Mouse (Mus musculus) liver, postnatal 0 days (tissue): Measurements from ENCODE around the gene Fau. TPM values are rescaled to one million over a fixed set of nuclear protein-coding genes. Genes with fewer than 3 reads are reported as not detected.

ENCODE experiments used
- ATAC-seq: fragments of 200-750 bp; cut with Nextera tagmentation; 2 replicates; pipeline ENCODE4 v1.8.0; 2017; ENCODE audit warnings: mild to moderate bottlenecking, moderate library complexity
- DNase-seq: peaks from one replicate; pipeline ENCODE4 v3.0.0-alpha.2; 2016
- H3K27ac ChIP-seq: fragments of 300-500 bp; sonication (generic); 2 replicates; pipeline ENCODE4 v1.5.1; 2014; ENCODE audit warnings: antibody characterized with exemption, moderate library complexity, mild to moderate bottlenecking, low read depth
- H3K27me3 ChIP-seq: fragments of 300-500 bp; sonication (generic); 2 replicates; pipeline ENCODE4 v1.6.1; 2014; ENCODE audit warnings: low read length, control low read depth, mixed read lengths; ENCODE audit not compliant: insufficient read depth
- H3K36me3 ChIP-seq: fragments of 300-500 bp; sonication (generic); replicated peaks from 2 replicates; pipeline ENCODE4 v1.6.1; 2014; ENCODE audit warnings: mild to moderate bottlenecking, control low read depth, low read length, moderate library complexity, mixed read lengths; ENCODE audit not compliant: insufficient read depth
- H3K4me1 ChIP-seq: fragments of 300-500 bp; sonication (generic); 2 replicates; pipeline ENCODE4 v1.6.1; 2014; ENCODE audit warnings: antibody characterized with exemption, mild to moderate bottlenecking, control low read depth; ENCODE audit not compliant: insufficient read depth
- H3K4me2 ChIP-seq: fragments of 300-500 bp; sonication (generic); 2 replicates; pipeline ENCODE4 v1.6.1; 2014; ENCODE audit warnings: low read depth, mild to moderate bottlenecking, low read length, moderate library complexity, mixed read lengths
- H3K4me3 ChIP-seq: fragments of 300-500 bp; sonication (generic); 2 replicates; pipeline ENCODE4 v1.5.1; 2014; ENCODE audit warnings: low read depth, low read length
- H3K9ac ChIP-seq: fragments of 300-500 bp; sonication (generic); replicated peaks from 2 replicates; pipeline ENCODE4 v1.6.1; 2014; ENCODE audit warnings: mild to moderate bottlenecking, moderate library complexity
- H3K9me3 ChIP-seq: fragments of 300-500 bp; sonication (generic); 2 replicates; pipeline ENCODE4 v1.6.1; 2016; ENCODE audit warnings: mild to moderate bottlenecking, control low read depth, low read length, mixed read lengths
- CTCF ChIP-seq: sonication (generic); IDR thresholded peaks from 2 replicates; pipeline ENCODE4 v1.5.1; 2016; ENCODE audit warnings: antibody characterized with exemption, low read depth
- EP300 ChIP-seq: IDR thresholded peaks from 2 replicates; pipeline ENCODE4 v1.6.1; 2016; ENCODE audit warnings: antibody characterized with exemption, low read depth, mild to moderate bottlenecking
- WGBS: fragments of 180-500 bp; shearing (Covaris S2); extraction: QIAGEN DNeasy Blood & Tissue Kit; methylation state at CpG from one replicate; pipeline ENCODE4 v1.1.7; 2014; ENCODE audit not compliant: insufficient replicate concordance; 5-methylcytosine and 5-hydroxymethylcytosine counted together
- polyA plus RNA-seq: library from polyadenylated mRNA; unstranded; fragments of >200 nt; fragmentation: Nextera tagmentation; extraction: Ambion mirVana; gene quantifications from 2 replicates; pipeline ENCODE4 v1.2.1, GENCODE M21; 2015

The Fau gene
- polyA plus RNA-seq, 1 experiment from 2014 or later = 781 TPM

GRCm38 (mm10) chr19:6047899-6048166 is 9.8 kb upstream of the Fau start:
- H3K4me2 ChIP-seq = peak overlapping the region; percentile 76
- peak overlapping the region; percentile 73 for H3K4me3 ChIP-seq
- DNase-seq (no peak), ATAC-seq (no peak)
- H3K9me3 ChIP-seq = no peaks in the 10 kb centered on the region
- H3K4me1 ChIP-seq = peaks cover 23% of the 10 kb centered on the region
- H3K27me3 ChIP-seq = no peaks in the 10 kb centered on the region
- 73% methylated on average over 8 of the region's 8 CpGs for WGBS
- TF ChIP-seq EP300 (no peak), CTCF (no peak)
- peak overlapping the region; percentile 91 for H3K9ac ChIP-seq
- H3K27ac ChIP-seq = peak overlapping the region; percentile 99
- H3K36me3 ChIP-seq = peaks cover 48% of the 10 kb centered on the region

GRCm38 (mm10) chr19:6048681-6049410 is 8.8 kb upstream of the Fau start:
- 52% methylated on average over 11 of the region's 11 CpGs for WGBS
- peak overlapping the region; percentile 11; the same call in 1 of the 2 replicates for H3K9ac ChIP-seq
- no peak; the same call in 1 of the 2 replicates for TF ChIP-seq EP300
- DNase-seq (peak; percentile 29), ATAC-seq (no peak)
- peak overlapping the region; percentile 99 for H3K27ac ChIP-seq
- peak overlapping the region; percentile 76 for H3K4me2 ChIP-seq
- peak overlapping the region; percentile 73 for H3K4me3 ChIP-seq
- peaks cover 58% of the 10 kb centered on the region for H3K36me3 ChIP-seq
- H3K27me3 ChIP-seq = no peaks in the 10 kb centered on the region
- peaks cover 23% of the 10 kb centered on the region for H3K4me1 ChIP-seq
- no peaks in the 10 kb centered on the region for H3K9me3 ChIP-seq

- Histone ChIP-seq H3K36me3 (peaks cover 81% of the 10 kb centered on the region), H3K27ac (no peak overlapping the region), H3K9me3 (no peaks in the 10 kb centered on the region), H3K4me2 (no peak overlapping the region), H3K9ac (no peak overlapping the region), H3K4me3 (no peak overlapping the region), H3K4me1 (peaks cover 24% of the 10 kb centered on the region), H3K27me3 (no peaks in the 10 kb centered on the region)
- no peak for DNase-seq
- TF ChIP-seq EP300 (no peak), CTCF (no peak)
- WGBS = 86% methylated on average over 7 of the region's 7 CpGs
- ATAC-seq = no peak
Observed at GRCm38 (mm10) chr19:6052516-6052915, 5.1 kb upstream of the Fau start.

- 78% methylated on average over 5 of the region's 5 CpGs for WGBS
- H3K4me2 ChIP-seq = no peak overlapping the region
- DNase-seq (no peak), ATAC-seq (no peak)
- H3K4me1 ChIP-seq = peaks cover 16% of the 10 kb centered on the region
- H3K36me3 ChIP-seq = peaks cover 74% of the 10 kb centered on the region
- no peak overlapping the region for H3K4me3 ChIP-seq
- no peaks in the 10 kb centered on the region for H3K27me3 ChIP-seq
- no peak overlapping the region for H3K27ac ChIP-seq
- H3K9me3 ChIP-seq = no peaks in the 10 kb centered on the region
- no peak for TF ChIP-seq CTCF
- TF ChIP-seq EP300 = no peak
- no peak overlapping the region for H3K9ac ChIP-seq
Observed at GRCm38 (mm10) chr19:6054296-6054695, 3.3 kb upstream of the Fau start.

GRCm38 (mm10) chr19:6056696-6057095 is 948 bp upstream of the Fau start:
- Histone ChIP-seq H3K27ac (peak overlapping the region; percentile 30; the same call in 1 of the 2 replicates), H3K4me3 (peak overlapping the region; percentile 78), H3K9ac (peak overlapping the region; percentile 67), H3K4me2 (peak overlapping the region; percentile 82), H3K27me3 (no peaks in the 10 kb centered on the region), H3K4me1 (peaks cover 25% of the 10 kb centered on the region), H3K36me3 (peaks cover 54% of the 10 kb centered on the region), H3K9me3 (no peaks in the 10 kb centered on the region)
- ATAC-seq = no peak
- DNase-seq = no peak
- WGBS = 50% methylated on average over 4 of the region's 4 CpGs
- TF ChIP-seq EP300 = no peak
- no peak for TF ChIP-seq CTCF

- Histone ChIP-seq H3K27ac (peak overlapping the region; percentile 75), H3K9me3 (no peaks in the 10 kb centered on the region), H3K36me3 (peaks cover 36% of the 10 kb centered on the region), H3K27me3 (no peaks in the 10 kb centered on the region), H3K4me1 (peaks cover 40% of the 10 kb centered on the region), H3K4me2 (peak overlapping the region; percentile 66), H3K9ac (peak overlapping the region; percentile 94), H3K4me3 (peak overlapping the region; percentile 78)
- TF ChIP-seq EP300 (no peak), CTCF (no peak)
- DNase-seq (no peak), ATAC-seq (no peak)
- 17% methylated on average over 5 of the region's 5 CpGs for WGBS
Observed at GRCm38 (mm10) chr19:6058513-6058912, 869 bp downstream of the Fau start.
